Mouse (Mus musculus) spleen, adult 12 weeks (tissue): ENCODE data around the gene Mapk11.

ENCODE experiments used
- DNase-seq: peaks from one replicate; pipeline ENCODE4 v3.0.0; 2022; ENCODE audit warnings: low spot score

Mapk11 gene

GRCm38 (mm10) chr15:89140659-89141252 is 8.7 kb downstream of the Mapk11 start, which contains the start of gene Mapk12:
Gene Mapk12, minus strand, starts transcription at chr15:89140703.
- no peak for DNase-seq

GRCm38 (mm10) chr15:89140048-89140658 is 9.3 kb downstream of the Mapk11 start:
- DNase-seq = no peak

- no peak for DNase-seq
These were observed 10.9 kb downstream of the Mapk11 start for GRCm38 (mm10) chr15:89138531-89138930.

GRCm38 (mm10) chr15:89138046-89138405 is 11.4 kb downstream of the Mapk11 start:
- no peak for DNase-seq

GRCm38 (mm10) chr15:89137378-89138045 is 11.9 kb downstream of the Mapk11 start:
- no peak for DNase-seq

GRCm38 (mm10) chr15:89136461-89137155 is 12.8 kb downstream of the Mapk11 start:
- DNase-seq = no peak

- peak; percentile 58 for DNase-seq
These were observed 18.1 kb downstream of the Mapk11 start for GRCm38 (mm10) chr15:89131316-89131715.

- no peak for DNase-seq
These were observed 19.2 kb downstream of the Mapk11 start for GRCm38 (mm10) chr15:89130245-89130644.

GRCm38 (mm10) chr15:89128382-89129350 is 20.8 kb downstream of the Mapk11 start, which contains the start of gene Hdac10:
Gene Hdac10, minus strand, starts transcription at chr15:89128700.
- DNase-seq = peak; percentile 81

- no peak for DNase-seq
These were observed 22.0 kb downstream of the Mapk11 start for GRCm38 (mm10) chr15:89127364-89127940.

GRCm38 (mm10) chr15:89126622-89127021 is 22.8 kb downstream of the Mapk11 start:
- DNase-seq = no peak

- DNase-seq = no peak
These were observed 24.1 kb downstream of the Mapk11 start for GRCm38 (mm10) chr15:89125351-89125750.

- no peak for DNase-seq
These were observed 25.1 kb downstream of the Mapk11 start for GRCm38 (mm10) chr15:89124312-89124711.

- DNase-seq = no peak
These were observed 25.8 kb downstream of the Mapk11 start for GRCm38 (mm10) chr15:89123595-89123994.

GRCm38 (mm10) chr15:89122649-89123366 is 26.6 kb downstream of the Mapk11 start, which contains the start of gene Tubgcp6:
Gene Tubgcp6, minus strand, starts transcription at chr15:89123112.
- DNase-seq = peak; percentile 95

GRCm38 (mm10) chr15:89118007-89118406 is 31.4 kb downstream of the Mapk11 start:
- DNase-seq = no peak

- no peak for DNase-seq
These were observed 39.3 kb downstream of the Mapk11 start for GRCm38 (mm10) chr15:89110147-89110546.

- DNase-seq = no peak
These were observed 42.5 kb downstream of the Mapk11 start for GRCm38 (mm10) chr15:89106976-89107375.

GRCm38 (mm10) chr15:89106073-89106472 is 43.4 kb downstream of the Mapk11 start:
- no peak for DNase-seq

- DNase-seq = no peak
These were observed 45.0 kb downstream of the Mapk11 start for GRCm38 (mm10) chr15:89104425-89104824.
